Mouse (Mus musculus) cerebellum, postnatal 14 days (tissue): ENCODE data around the gene Agpat1.

Experiments used
- DNase-seq, 2 experiments: peaks; one replicate each; pipeline ENCODE4 v3.0.0; 2021; ENCODE audit warnings: mixed read lengths in 2 of 2

The Agpat1 gene

GRCm38 (mm10) chr17:34586796-34587422, 17.2 kb upstream of the Agpat1 start:
- peak; percentile 87 to 90 for DNase-seq

GRCm38 (mm10) chr17:34587423-34587811, 16.6 kb upstream of the Agpat1 start:
- peak; percentile 97 to 99 for DNase-seq

DNA sequence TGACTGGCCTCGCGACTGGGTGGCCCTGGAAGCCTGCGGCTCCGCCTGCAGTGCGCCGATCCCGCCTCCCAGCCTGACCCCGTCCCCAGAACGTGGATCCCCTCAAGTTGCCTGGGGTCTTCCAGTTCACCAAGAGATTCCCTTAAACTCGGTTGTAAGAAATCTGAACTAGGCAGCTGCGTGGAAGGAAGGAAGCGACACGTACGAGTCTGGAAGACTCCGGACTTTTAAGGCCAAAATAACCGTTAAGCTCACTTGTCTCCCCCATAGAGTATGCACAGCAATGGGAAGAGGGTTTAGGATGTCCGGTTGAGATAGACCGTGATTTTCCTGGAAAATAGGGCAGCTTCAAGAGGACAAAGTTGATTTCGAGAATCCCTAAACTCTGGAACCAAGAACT, 16.2 kb upstream of the Agpat1 start:
- no peak for DNase-seq

GRCm38 (mm10) chr17:34588767-34589166, 15.3 kb upstream of the Agpat1 start:
- DNase-seq = no peak

DNA sequence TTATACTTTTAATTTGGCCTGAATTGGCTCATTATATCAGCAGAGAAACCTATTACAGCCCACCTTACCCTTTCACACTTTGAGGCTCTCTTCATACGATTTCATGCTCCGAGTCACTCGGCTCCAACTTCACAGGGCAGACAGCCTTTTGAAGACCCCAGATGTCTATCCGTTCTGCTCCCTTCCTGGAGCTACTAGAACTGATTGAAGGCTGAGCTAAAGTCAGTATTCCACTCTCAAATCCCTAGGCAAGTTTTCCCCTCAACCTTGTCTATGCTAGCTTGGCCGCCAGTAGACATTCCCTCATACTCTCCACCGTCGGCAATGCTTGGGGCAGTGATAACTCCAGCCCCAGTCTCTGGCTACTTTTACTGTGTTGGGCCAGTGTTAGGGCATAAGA, 14.9 kb upstream of the Agpat1 start:
- no peak for DNase-seq

GRCm38 (mm10) chr17:34589681-34590101, 14.4 kb upstream of the Agpat1 start, which contains the start of gene Gpsm3:
Gene Gpsm3, plus strand, starts transcription at chr17:34589806.
- DNase-seq = no peak

DNA sequence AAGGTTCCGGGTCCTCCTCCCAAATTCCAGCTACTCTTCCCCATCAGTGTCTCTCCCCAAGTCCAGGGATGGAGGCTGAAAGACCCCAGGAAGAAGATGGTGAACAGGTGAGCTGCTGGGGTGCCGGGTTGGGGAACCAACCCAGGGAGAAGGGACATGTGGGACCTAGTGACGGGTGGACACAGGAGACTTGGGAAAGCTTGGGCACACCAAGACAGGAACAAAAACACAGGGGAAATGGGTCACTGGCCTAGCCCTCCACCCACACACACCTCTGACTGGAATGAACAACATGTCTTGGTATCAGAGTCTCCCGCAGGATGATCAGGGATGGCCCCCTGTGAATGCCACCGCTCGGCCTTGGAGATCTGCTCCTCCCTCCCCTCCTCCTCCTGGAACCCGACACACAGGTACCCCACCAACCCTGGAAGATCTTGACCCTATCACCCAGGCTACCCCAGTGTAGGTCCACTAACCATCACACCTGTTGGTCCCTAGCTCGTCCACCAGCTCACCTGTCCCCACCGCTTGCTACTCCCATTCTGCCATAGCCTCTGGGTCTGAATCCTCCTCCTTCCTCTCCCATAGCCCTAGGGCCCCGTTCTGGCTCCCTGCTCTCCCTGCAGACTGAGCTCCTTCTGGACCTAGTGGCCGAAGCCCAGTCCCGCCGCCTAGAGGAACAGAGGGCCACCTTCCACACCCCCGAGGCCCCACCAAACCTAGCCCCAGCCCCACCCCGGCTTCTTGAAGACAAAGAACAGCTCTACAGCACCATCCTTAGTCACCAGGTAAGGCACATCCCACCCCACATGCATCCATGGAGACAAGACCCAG, 13.7 kb upstream of the Agpat1 start:
- no peak for DNase-seq

DNA sequence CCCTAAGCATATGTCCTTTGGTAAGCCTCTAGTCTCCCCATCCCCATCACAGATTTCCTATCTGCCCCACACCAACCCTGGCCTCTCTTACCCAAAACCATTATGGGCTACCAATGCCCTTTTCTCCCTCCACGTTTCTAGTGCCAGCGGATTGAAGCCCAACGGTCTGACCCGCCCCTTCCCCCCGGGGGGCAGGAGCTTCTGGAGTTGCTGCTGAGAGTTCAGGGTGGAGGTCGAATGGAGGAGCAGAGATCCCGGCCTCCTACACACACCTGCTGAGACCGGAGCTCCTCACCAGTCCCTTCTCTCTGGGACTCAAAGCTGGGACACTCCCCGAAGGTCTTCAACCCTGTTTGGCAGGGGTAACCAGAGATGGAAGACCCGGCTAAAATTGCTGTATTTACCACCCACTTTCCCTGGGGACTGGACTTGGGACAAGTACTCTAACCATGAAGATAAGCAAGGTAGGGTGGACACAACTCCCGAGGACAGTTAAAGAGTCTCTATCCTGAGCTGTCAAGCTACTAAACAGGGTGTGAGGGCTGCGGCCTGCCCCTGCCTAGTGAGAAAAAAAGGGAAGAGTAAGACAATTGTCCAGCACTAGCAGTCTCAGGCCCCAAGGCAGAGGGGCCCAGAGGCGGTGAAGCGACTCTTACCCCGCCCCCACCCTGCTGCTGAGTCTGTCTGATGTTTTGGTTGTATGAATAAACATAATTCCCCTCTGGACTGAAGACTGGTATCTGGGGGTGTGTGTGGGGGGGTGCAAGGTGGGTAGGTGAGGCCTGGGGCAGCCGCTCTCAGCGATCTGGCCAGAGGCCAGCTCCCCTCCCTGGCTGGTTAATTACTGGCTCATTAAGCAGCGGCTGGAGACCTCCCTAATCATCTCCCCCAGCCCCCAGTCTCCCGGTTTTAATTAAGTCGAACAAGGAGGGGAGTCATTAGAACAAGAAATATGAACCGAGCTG, 12.8 kb upstream of the Agpat1 start, which contains the start of gene Pbx2:
Gene Pbx2 (plus strand): TSS at position 238 of the 965 bp plus-strand sequence.
- DNase-seq = no peak

DNA sequence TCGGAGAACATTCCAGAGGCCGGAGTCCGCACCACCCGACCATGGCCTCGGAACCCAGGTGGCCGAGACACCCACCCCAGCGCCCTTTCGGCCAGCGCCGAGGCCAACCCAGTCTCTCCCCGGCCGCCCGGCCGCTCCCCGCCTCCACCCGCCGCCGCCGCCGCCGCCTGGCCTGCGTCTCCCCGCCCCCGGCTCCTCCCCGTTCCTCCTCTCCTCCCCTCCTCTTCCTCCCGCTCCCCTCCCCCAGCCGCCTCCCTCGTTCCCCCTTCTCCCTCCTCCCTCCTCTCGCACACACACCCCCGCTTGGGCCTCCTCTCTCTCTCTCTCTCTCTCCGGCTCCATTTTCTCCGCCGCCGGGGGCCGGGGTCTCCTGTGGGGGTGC, 12.1 kb upstream of the Agpat1 start:
- DNase-seq = peak; percentile 92 to 95

GRCm38 (mm10) chr17:34592581-34593549, 11.2 kb upstream of the Agpat1 start:
- DNase-seq = peak; percentile 66 to 69

- DNase-seq = no peak
These were observed 10.1 kb upstream of the Agpat1 start for GRCm38 (mm10) chr17:34593752-34594525.

GRCm38 (mm10) chr17:34596098-34596497, 8.0 kb upstream of the Agpat1 start:
- DNase-seq = no peak

DNA sequence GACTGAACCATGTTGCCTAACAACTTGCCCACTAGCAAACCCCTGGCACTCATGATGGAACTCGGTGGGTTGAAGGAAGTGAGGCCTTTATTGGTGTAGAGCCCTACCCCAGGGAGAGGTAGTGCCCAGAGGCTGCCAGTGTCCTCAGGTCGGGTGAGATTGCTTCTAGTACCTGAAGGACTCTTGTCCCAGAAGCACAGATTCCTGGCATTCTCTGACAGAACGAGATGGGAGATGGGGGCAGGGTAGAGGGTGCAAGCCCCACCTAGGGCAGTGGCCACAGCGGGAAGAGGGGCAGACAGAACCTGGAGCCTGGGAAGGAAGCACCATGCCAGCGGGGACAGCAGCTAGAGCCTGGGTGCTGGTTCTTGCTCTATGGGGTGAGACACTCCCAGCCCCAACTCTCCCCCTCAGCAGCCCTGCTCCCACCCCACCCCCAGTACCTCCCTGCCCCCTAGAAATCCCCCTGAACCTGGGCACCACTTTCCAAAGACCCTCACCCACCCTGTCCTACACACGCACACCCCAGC, 6.4 kb upstream of the Agpat1 start, which contains the start of gene Ager:
Gene Ager (plus strand): TSS at position 297 of the 530 bp plus-strand sequence.
- no peak for DNase-seq

- DNase-seq = no peak
These were observed 4.2 kb upstream of the Agpat1 start for GRCm38 (mm10) chr17:34599891-34600290.

GRCm38 (mm10) chr17:34601796-34602195, 2.3 kb upstream of the Agpat1 start:
- DNase-seq = no peak

GRCm38 (mm10) chr17:34603375-34604060, 544 bp upstream of the Agpat1 start, which contains the start of gene Rnf5:
Gene Rnf5, minus strand, starts transcription at chr17:34603690.
- DNase-seq = peak; percentile 99 to 100

DNA sequence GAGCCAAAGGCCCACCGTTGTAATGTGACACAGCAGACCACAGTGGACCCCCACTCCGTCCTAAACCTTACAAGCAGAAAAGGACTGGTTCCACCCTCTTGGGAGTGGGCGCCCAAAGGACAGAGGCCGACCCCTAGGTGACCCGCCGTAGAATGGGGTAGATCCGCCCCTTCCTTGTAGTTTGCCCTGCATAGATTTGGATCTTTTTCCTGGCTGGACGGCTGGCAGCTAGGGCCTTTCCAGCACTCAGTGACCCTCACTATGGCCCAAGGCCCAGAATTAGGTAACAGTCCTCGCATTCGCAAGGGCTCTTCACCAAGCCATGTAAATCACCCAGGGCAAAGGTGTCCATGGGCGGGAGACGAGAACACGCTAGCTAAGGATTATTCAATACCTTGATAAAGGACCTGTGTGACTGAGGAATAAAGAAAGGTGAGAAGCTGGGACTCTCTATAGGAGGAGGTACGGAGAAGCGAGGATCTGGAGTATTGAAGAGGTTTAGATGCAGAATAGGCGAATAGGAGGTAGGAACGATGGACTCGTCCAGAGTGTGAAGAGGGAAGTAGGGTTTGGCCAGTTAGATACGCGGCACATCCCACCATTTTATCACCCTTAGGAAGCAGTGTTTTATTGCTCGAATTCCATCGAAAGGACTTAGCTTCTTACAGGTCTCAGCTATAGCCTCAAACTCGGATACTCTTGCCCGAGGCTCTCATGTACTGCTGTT, 612 bp downstream of the Agpat1 start:
- DNase-seq = peak in 1 of 2 experiments; percentile 61

DNA sequence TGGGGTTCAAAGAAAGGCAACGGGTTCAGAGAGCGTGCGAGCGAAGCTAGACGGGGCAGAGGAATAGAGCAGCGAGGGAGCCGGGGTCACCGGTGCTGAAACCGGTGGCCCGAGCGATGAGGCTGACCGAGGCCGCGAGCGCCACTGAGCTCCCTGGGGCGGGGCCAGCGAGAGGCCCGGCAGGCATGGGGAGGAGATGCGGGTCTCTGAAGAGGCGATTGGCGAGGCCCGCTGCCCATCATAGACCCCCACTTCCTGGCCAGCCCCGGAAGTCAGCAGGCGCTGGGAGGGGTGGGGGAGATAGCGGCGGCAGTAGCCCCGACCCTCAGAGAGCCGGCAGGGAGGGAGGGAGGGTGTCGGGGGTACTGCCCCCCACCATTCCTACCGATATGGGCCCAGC, 1.5 kb downstream of the Agpat1 start:
- peak; percentile 99 for DNase-seq
